Mouse (Mus musculus): ENCODE data around the gene Tcp11.

GRCm38 (mm10) chr17:28019785-28020696 lies 60.4 kb downstream of the Tcp11 start:
- TF ChIP-seq ZC3H11A (IDR thresholded peaks at IDR 0.05; ENCODE audit: borderline replicate concordance, low read depth, low read length) (no peak), CHD2 (IDR thresholded peaks at IDR 0.05; ENCODE audit: low read depth, low read length) (no peak)
